Mouse (Mus musculus) myocyte (in vitro differentiated cells): ENCODE results near the gene Oasl1.

Source experiments
- CEBPB ChIP-seq: IDR thresholded peaks from 2 replicates; pipeline ENCODE4 v1.6.1; 2011; ENCODE audit warnings: mild to moderate bottlenecking, moderate library complexity; ENCODE audit not compliant: poor library complexity, insufficient read depth, severe bottlenecking
- POLR2A ChIP-seq: IDR thresholded peaks from one replicate; pipeline ENCODE4 v1.6.1; 2011; ENCODE audit warnings: low read depth, mild to moderate bottlenecking, control low read depth, moderate library complexity; ENCODE audit not compliant: insufficient read length
- REST ChIP-seq: IDR thresholded peaks from one replicate; pipeline ENCODE4 v1.6.1; 2011; ENCODE audit warnings: mild to moderate bottlenecking, control low read depth, moderate library complexity; ENCODE audit not compliant: insufficient read depth, insufficient read length
- TCF12 ChIP-seq: IDR thresholded peaks from one replicate; pipeline ENCODE4 v1.6.1; 2011; ENCODE audit warnings: mild to moderate bottlenecking, control low read depth; ENCODE audit not compliant: poor library complexity, insufficient read depth, severe bottlenecking
- TCF3 ChIP-seq: IDR thresholded peaks from one replicate; pipeline ENCODE4 v1.6.1; 2011; ENCODE audit warnings: low read depth, control low read depth; ENCODE audit not compliant: insufficient read length

- TF ChIP-seq TCF12 (no peak), POLR2A (no peak), TCF3 (no peak), CEBPB (no peak), REST (no peak)
Measured at GRCm38 (mm10) chr5:114888995-114889394, 34.0 kb upstream of the Oasl1 start.
